9 mouse cellular contexts compared by ENCODE assay signal in the genomic region with DNA sequence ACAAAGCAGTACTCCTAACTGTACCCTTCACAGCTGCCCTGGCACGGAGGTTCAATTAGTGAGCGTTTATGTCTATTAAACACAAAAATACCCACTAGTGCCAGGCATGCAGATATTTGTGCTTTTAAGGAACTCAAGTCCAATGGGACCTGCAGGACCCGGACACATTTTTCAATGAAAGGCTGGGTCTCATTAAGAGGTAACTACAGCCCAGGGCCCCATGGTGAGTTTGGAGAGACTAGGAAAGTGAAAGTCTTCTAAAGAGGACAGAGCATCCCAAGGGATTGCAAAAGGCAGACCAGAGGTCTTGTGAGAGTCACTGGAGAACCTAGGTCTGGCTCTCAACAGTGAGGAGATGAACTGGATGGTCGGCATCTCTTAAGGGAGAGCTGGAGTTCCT. TPM values are rescaled to one million over a fixed set of nuclear protein-coding genes. Genes with fewer than 3 reads are reported as not detected.
A peak's percentile ranks its signal among the peaks of the same experiment; 100 is the strongest.
DNase-seq lines count a peak whose midpoint lies in the region; ATAC-seq and TF ChIP-seq lines count a peak whose summit lies in the region.
"Had no signal": no experiment of that assay in that cellular context is flagged by ENCODE, and none has a peak within 500 bp of the region (broad histone marks: within the 10 kb centered on the region; RNA-seq: fewer than 3 reads in every experiment).

No protein-coding gene starts in this region.

- peaks cover 31% of the 10 kb centered on the region for H3K4me1 ChIP-seq in heart, embryonic 11.5 days (ENCODE audit: control insufficient read depth, insufficient read depth, low read length)
- peaks cover 34% of the 10 kb centered on the region for H3K4me1 ChIP-seq in G1E (ENCODE audit: insufficient read depth, low read depth, low read length)
- peaks cover 9% of the 10 kb centered on the region; the same call in 1 of the 2 replicates for H3K4me1 ChIP-seq in hindbrain, embryonic 11.5 days (replicated peaks; ENCODE audit: control insufficient read depth, insufficient read depth, low read length)
- H3K4me1 ChIP-seq in liver, postnatal 0 days (ENCODE audit: insufficient read depth), result peaks cover 28% of the 10 kb centered on the region

- H3K36me3 ChIP-seq in heart, embryonic 11.5 days (ENCODE audit: control insufficient read depth, insufficient read depth, low read length), result peaks cover 23% of the 10 kb centered on the region
- peaks cover 43% of the 10 kb centered on the region for H3K36me3 ChIP-seq in G1E (replicated peaks)
- no peaks in the 10 kb centered on the region for H3K36me3 ChIP-seq in hindbrain, embryonic 11.5 days (ENCODE audit: control insufficient read depth, insufficient read depth, low read length)
- H3K36me3 ChIP-seq in liver, postnatal 0 days (replicated peaks; ENCODE audit: insufficient read depth, low read length), result peaks cover 35% of the 10 kb centered on the region

- ATAC-seq in heart, embryonic 11.5 days (replicated peaks; ENCODE audit: insufficient number of reproducible peaks, low FRiP score, low TSS enrichment), result no peak
- no peak for ATAC-seq in G1E (ENCODE audit: extremely low read depth, insufficient number of reproducible peaks, low FRiP score, poor library complexity, severe bottlenecking)
- no peak for ATAC-seq in hindbrain, embryonic 11.5 days (ENCODE audit: low FRiP score)
- ATAC-seq in liver, postnatal 0 days, result no peak

- no peaks in the 10 kb centered on the region for H3K27me3 ChIP-seq in heart, embryonic 11.5 days (ENCODE audit: control insufficient read depth, insufficient read depth, low read length)
- H3K27me3 ChIP-seq in G1E (ENCODE audit: insufficient read depth, low read length), result peaks cover 7% of the 10 kb centered on the region
- H3K27me3 ChIP-seq in hindbrain, embryonic 11.5 days (ENCODE audit: control insufficient read depth, insufficient read depth, low read length), result no peaks in the 10 kb centered on the region
- H3K27me3 ChIP-seq in liver, postnatal 0 days (ENCODE audit: insufficient read depth, low read length), result no peaks in the 10 kb centered on the region

- H3K4me2 ChIP-seq in heart, embryonic 11.5 days, result peak overlapping the region; percentile 98
- no peak overlapping the region for H3K4me2 ChIP-seq in hindbrain, embryonic 11.5 days (replicated peaks; ENCODE audit: low read depth, low read length)
- peak overlapping the region; percentile 100 for H3K4me2 ChIP-seq in liver, postnatal 0 days (ENCODE audit: low read depth, low read length)

- WGBS in heart, embryonic 11.5 days (ENCODE audit: insufficient replicate concordance), result 86% methylated on average over 4 of the region's 4 CpGs
- 86% methylated on average over 4 of the region's 4 CpGs for WGBS in hindbrain, embryonic 11.5 days
- WGBS in liver, postnatal 0 days (ENCODE audit: insufficient replicate concordance), result 86% methylated on average over 4 of the region's 4 CpGs

- H3K9me3 ChIP-seq in heart, embryonic 11.5 days (replicated peaks; ENCODE audit: control insufficient read depth, low read length), result no peaks in the 10 kb centered on the region
- H3K9me3 ChIP-seq in G1E (replicated peaks), result no peaks in the 10 kb centered on the region
- no peaks in the 10 kb centered on the region for H3K9me3 ChIP-seq in hindbrain, embryonic 11.5 days (ENCODE audit: control insufficient read depth, low read length)
- H3K9me3 ChIP-seq in liver, postnatal 0 days (ENCODE audit: low read length), result no peaks in the 10 kb centered on the region

- no peak for TF ChIP-seq EP300 in liver, postnatal 0 days (IDR thresholded peaks at IDR 0.05; ENCODE audit: low read depth)

- DNase-seq in heart, postnatal 14 days, result no peak
- no peak for DNase-seq in G1E (ENCODE audit: low spot score)
- no peak for DNase-seq in hindbrain, embryonic 11.5 days (ENCODE audit: low spot score)
- no peak for DNase-seq in liver, postnatal 0 days
- no peak for DNase-seq in frontal cortex, postnatal 25 days (ENCODE audit: low spot score in 2 of 2)
- DNase-seq in cerebellum, adult 9-10 months, result no peak
- no peak for DNase-seq in layer of hippocampus, adult 18-20 months (ENCODE audit: low spot score in 2 of 2)

- intact Hi-C loops in heart, postnatal 14 days (cut with DNase I), result no loop called here

- H3K9ac ChIP-seq in heart, embryonic 11.5 days (ENCODE audit: low read depth, low read length), result peak overlapping the region; percentile 88; the same call in 1 of the 2 replicates
- no peak overlapping the region for H3K9ac ChIP-seq in hindbrain, embryonic 11.5 days (ENCODE audit: low read depth, low read length)
- peak overlapping the region; percentile 92; the same call in 1 of the 2 replicates for H3K9ac ChIP-seq in liver, postnatal 0 days (replicated peaks)

- H3K27ac ChIP-seq in heart, embryonic 11.5 days (ENCODE audit: low read depth, low read length), result no peak overlapping the region
- no peak overlapping the region for H3K27ac ChIP-seq in hindbrain, embryonic 11.5 days (ENCODE audit: low read depth, low read length)
- no peak overlapping the region; the same call in 1 of the 2 replicates for H3K27ac ChIP-seq in liver, postnatal 0 days (ENCODE audit: low read depth)

- TF ChIP-seq CTCF in G1E (IDR thresholded peaks at IDR 0.05; ENCODE audit: low read depth, low read length), result no peak
- TF ChIP-seq CTCF in liver, postnatal 0 days (IDR thresholded peaks at IDR 0.05; ENCODE audit: low read depth), result no peak

- peak overlapping the region; percentile 99 for H3K4me3 ChIP-seq in heart, embryonic 11.5 days (ENCODE audit: low read depth, low read length)
- peak overlapping the region; percentile 94; the same call in 1 of the 2 replicates for H3K4me3 ChIP-seq in G1E (ENCODE audit: low read depth, low read length)
- peak overlapping the region; percentile 82; the same call in 1 of the 2 replicates for H3K4me3 ChIP-seq in hindbrain, embryonic 11.5 days (ENCODE audit: low read depth, low read length)
- H3K4me3 ChIP-seq in liver, postnatal 0 days (ENCODE audit: low read depth, low read length), result no peak overlapping the region

RNA-seq across cellular contexts. Expression of a gene that starts 1.8 kb away (rescaled TPM):
- polyA plus RNA-seq in heart, embryonic 11.5 days (2014; fragmentation: Nextera tagmentation; extraction: Ambion mirVana), result 167 and 177 TPM in 2 replicates
- total RNA-seq in heart, postnatal 14 days (2021), result 100 to 1,000 TPM; 162 to 167 TPM
- total RNA-seq in G1E (2014; fragmentation: Nextera tagmentation) (103 and 119 TPM in 2 replicates), G1E (2017) (55.6 and 68.0 TPM in 2 replicates)
- 54.5 and 59.1 TPM in 2 replicates for polyA plus RNA-seq in G1E (2012)
- 136 and 138 TPM in 2 replicates for polyA plus RNA-seq in hindbrain, embryonic 11.5 days (2014; fragmentation: Nextera tagmentation; extraction: Ambion mirVana)
- polyA plus RNA-seq in liver, postnatal 0 days (2015; fragmentation: Nextera tagmentation; extraction: Ambion mirVana), result 56.9 and 60.3 TPM in 2 replicates
- total RNA-seq in layer of hippocampus, adult 18-20 months (2021), result 10 to 100 TPM; 69.0 to 70.7 TPM

RNA-seq across cellular contexts. Expression of a gene that starts 18.5 kb away (rescaled TPM):
- 22.4 and 25.3 TPM in 2 replicates for polyA plus RNA-seq in heart, embryonic 11.5 days (2014; fragmentation: Nextera tagmentation; extraction: Ambion mirVana)
- 10 to 100 TPM; 26.1 to 27.9 TPM for total RNA-seq in heart, postnatal 14 days (2021)
- total RNA-seq in G1E (2014; fragmentation: Nextera tagmentation) (not detected in 2 replicates), G1E (2017) (0.05 and 0.12 TPM in 2 replicates)
- 0.04 TPM in 1 of 2 replicates, not detected in the other for polyA plus RNA-seq in G1E (2012)
- polyA plus RNA-seq in hindbrain, embryonic 11.5 days (2014; fragmentation: Nextera tagmentation; extraction: Ambion mirVana), result 16.7 and 22.7 TPM in 2 replicates
- polyA plus RNA-seq in liver, postnatal 0 days (2015; fragmentation: Nextera tagmentation; extraction: Ambion mirVana), result 2.8 TPM in 2 replicates
- 10 to 100 TPM; 18.1 to 20.0 TPM for total RNA-seq in layer of hippocampus, adult 18-20 months (2021)

RNA-seq across cellular contexts. Expression of a gene that starts 22.6 kb away (rescaled TPM):
- 5.6 and 6.6 TPM in 2 replicates for polyA plus RNA-seq in heart, embryonic 11.5 days (2014; fragmentation: Nextera tagmentation; extraction: Ambion mirVana)
- under 1 TPM in 1 of 2 experiments, not detected in 1; 0.68 TPM for total RNA-seq in heart, postnatal 14 days (2021)
- total RNA-seq in G1E (2014; fragmentation: Nextera tagmentation), result 8.5 and 12.1 TPM in 2 replicates
- 18.7 and 20.2 TPM in 2 replicates for total RNA-seq in G1E (2017)
- 7.1 and 8.1 TPM in 2 replicates for polyA plus RNA-seq in G1E (2012)
- polyA plus RNA-seq in hindbrain, embryonic 11.5 days (2014; fragmentation: Nextera tagmentation; extraction: Ambion mirVana), result 4.4 and 6.1 TPM in 2 replicates
- 6.9 and 7.1 TPM in 2 replicates for polyA plus RNA-seq in liver, postnatal 0 days (2015; fragmentation: Nextera tagmentation; extraction: Ambion mirVana)
- total RNA-seq in layer of hippocampus, adult 18-20 months (2021), result under 1 TPM; 0.36 to 0.57 TPM
- polyA plus RNA-seq: liver, adult 2 months had no signal

RNA-seq across cellular contexts. Expression of a gene that starts 36.9 kb away (rescaled TPM):
- 4.2 and 4.8 TPM in 2 replicates for polyA plus RNA-seq in heart, embryonic 11.5 days (2014; fragmentation: Nextera tagmentation; extraction: Ambion mirVana)
- total RNA-seq in heart, postnatal 14 days (2021), result 10 to 100 TPM; 15.5 to 19.6 TPM
- total RNA-seq in G1E (2014; fragmentation: Nextera tagmentation) (6.0 and 10.3 TPM in 2 replicates), G1E (2017) (7.0 and 9.2 TPM in 2 replicates)
- polyA plus RNA-seq in G1E (2012), result 13.1 and 14.8 TPM in 2 replicates
- 1.7 and 2.5 TPM in 2 replicates for polyA plus RNA-seq in hindbrain, embryonic 11.5 days (2014; fragmentation: Nextera tagmentation; extraction: Ambion mirVana)
- polyA plus RNA-seq in liver, postnatal 0 days (2015; fragmentation: Nextera tagmentation; extraction: Ambion mirVana), result 12.4 and 17.8 TPM in 2 replicates
- 10 to 100 TPM; 60.9 to 67.1 TPM for total RNA-seq in layer of hippocampus, adult 18-20 months (2021)
